Mouse (Mus musculus) midbrain, embryonic 12.5 days (tissue): ENCODE results near the gene Camkmt. TPM values are rescaled to one million over a fixed set of nuclear protein-coding genes. Genes with fewer than 3 reads are reported as not detected.

Source experiments
- ATAC-seq: fragments of 200-750 bp; cut with Nextera tagmentation; 2 replicates; pipeline ENCODE4 v1.8.0; 2017; ENCODE audit warnings: low read depth, moderate TSS enrichment, moderate library complexity; ENCODE audit not compliant: low FRiP score
- H3K27ac ChIP-seq: fragments of 300-500 bp; sonication (generic); replicated peaks from 2 replicates; pipeline ENCODE4 v1.5.1; 2016; ENCODE audit warnings: mild to moderate bottlenecking
- H3K27me3 ChIP-seq: fragments of 300-500 bp; sonication (generic); 2 replicates; pipeline ENCODE4 v1.6.1; 2016; ENCODE audit warnings: mild to moderate bottlenecking
- H3K36me3 ChIP-seq: fragments of 300-500 bp; sonication (generic); 2 replicates; pipeline ENCODE4 v1.6.1; 2016
- H3K4me1 ChIP-seq: fragments of 300-500 bp; sonication (generic); 2 replicates; pipeline ENCODE4 v1.6.1; 2016
- H3K4me2 ChIP-seq: fragments of 300-500 bp; sonication (generic); replicated peaks from 2 replicates; pipeline ENCODE4 v1.6.1; 2016; ENCODE audit warnings: mild to moderate bottlenecking, moderate library complexity
- H3K4me3 ChIP-seq: fragments of 300-500 bp; sonication (generic); 2 replicates; pipeline ENCODE4 v1.5.1; 2016; ENCODE audit warnings: mild to moderate bottlenecking
- H3K9ac ChIP-seq: fragments of 300-500 bp; sonication (generic); replicated peaks from 2 replicates; pipeline ENCODE4 v1.6.1; 2016; ENCODE audit warnings: mild to moderate bottlenecking, moderate library complexity
- H3K9me3 ChIP-seq: fragments of 300-500 bp; sonication (generic); 2 replicates; pipeline ENCODE4 v1.6.1; 2016; ENCODE audit warnings: mild to moderate bottlenecking
- WGBS: fragments of 180-500 bp; shearing (Covaris S2); methylation state at CpG from one replicate; pipeline ENCODE4 v1.1.7; 2016; 5-methylcytosine and 5-hydroxymethylcytosine counted together
- polyA plus RNA-seq: library from polyadenylated mRNA; unstranded; fragments of >200 nt; fragmentation: Nextera tagmentation; extraction: Ambion mirVana; gene quantifications from 2 replicates; pipeline ENCODE4 v1.2.1, GENCODE M21; 2016

Camkmt gene
- polyA plus RNA-seq, 1 experiment from 2014 or later, result 15.3 TPM

GRCm38 (mm10) chr17:85311348-85311747, 221.0 kb downstream of the Camkmt start:
- H3K4me1 ChIP-seq, result peaks cover 4% of the 10 kb centered on the region
- no peaks in the 10 kb centered on the region for H3K9me3 ChIP-seq
- 87% methylated on average over 13 of the region's 13 CpGs for WGBS
- H3K36me3 ChIP-seq, result no peaks in the 10 kb centered on the region
- H3K27me3 ChIP-seq, result 0 out of 2 replicates have a peak, but pooled peaks cover 3% of the 10 kb centered on the region
- ATAC-seq, result no peak
- no peak overlapping the region for H3K4me2 ChIP-seq
- H3K4me3 ChIP-seq, result no peak overlapping the region
- H3K27ac ChIP-seq, result no peak overlapping the region
- H3K9ac ChIP-seq, result no peak overlapping the region

- no peaks in the 10 kb centered on the region; the same call in 1 of the 2 replicates for H3K4me1 ChIP-seq
- H3K9ac ChIP-seq, result no peak overlapping the region
- no peak overlapping the region for H3K4me2 ChIP-seq
- no peak for ATAC-seq
- 0 out of 2 replicates have a peak, but pooled peaks cover 3% of the 10 kb centered on the region for H3K27me3 ChIP-seq
- no peaks in the 10 kb centered on the region for H3K9me3 ChIP-seq
- WGBS, result 65% methylated on average over 10 of the region's 10 CpGs
- no peak overlapping the region for H3K27ac ChIP-seq
- no peaks in the 10 kb centered on the region for H3K36me3 ChIP-seq
- H3K4me3 ChIP-seq, result no peak overlapping the region
These were observed 228.0 kb downstream of the Camkmt start for GRCm38 (mm10) chr17:85318401-85318800.

- no peak overlapping the region for H3K27ac ChIP-seq
- H3K4me3 ChIP-seq, result no peak overlapping the region
- H3K27me3 ChIP-seq, result no peaks in the 10 kb centered on the region
- no peaks in the 10 kb centered on the region; the same call in 1 of the 2 replicates for H3K4me1 ChIP-seq
- H3K4me2 ChIP-seq, result no peak overlapping the region
- H3K9me3 ChIP-seq, result no peaks in the 10 kb centered on the region
- no peak overlapping the region for H3K9ac ChIP-seq
- no peak for ATAC-seq
- no peaks in the 10 kb centered on the region for H3K36me3 ChIP-seq
- 58% methylated on average over 8 of the region's 8 CpGs for WGBS
These were observed 229.5 kb downstream of the Camkmt start for GRCm38 (mm10) chr17:85319779-85320300.

GRCm38 (mm10) chr17:85328901-85329300, 238.5 kb downstream of the Camkmt start:
- Histone ChIP-seq H3K9me3 (no peaks in the 10 kb centered on the region), H3K4me2 (no peak overlapping the region), H3K36me3 (no peaks in the 10 kb centered on the region), H3K27me3 (peaks cover 6% of the 10 kb centered on the region; the same call in 1 of the 2 replicates), H3K9ac (no peak overlapping the region), H3K27ac (no peak overlapping the region), H3K4me1 (no peaks in the 10 kb centered on the region), H3K4me3 (no peak overlapping the region)
- WGBS, result 88% methylated on average over 10 of the region's 10 CpGs
- no peak for ATAC-seq

DNA sequence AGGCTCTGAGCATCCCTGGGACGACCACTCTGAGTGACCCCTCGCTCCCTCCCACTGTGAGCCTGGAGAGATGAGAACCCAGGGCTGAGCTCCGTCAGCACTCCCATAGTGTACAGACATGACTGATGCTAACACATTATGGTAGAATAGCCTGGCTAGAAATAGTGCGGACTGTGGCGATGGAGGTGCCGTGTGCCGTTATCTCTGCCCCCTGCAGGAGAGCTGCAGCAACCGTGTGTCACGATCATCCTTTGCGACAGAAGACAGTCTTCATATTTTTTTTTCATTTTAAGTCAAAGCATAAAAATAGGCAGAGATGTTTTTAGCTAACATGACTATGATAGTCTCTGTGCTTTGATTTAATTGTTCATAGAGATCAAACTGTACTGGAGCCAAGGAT, 245.1 kb downstream of the Camkmt start:
- Histone ChIP-seq H3K9ac (no peak overlapping the region), H3K4me1 (no peaks in the 10 kb centered on the region), H3K4me3 (no peak overlapping the region), H3K27ac (no peak overlapping the region), H3K27me3 (peaks cover 9% of the 10 kb centered on the region), H3K9me3 (no peaks in the 10 kb centered on the region), H3K4me2 (no peak overlapping the region), H3K36me3 (no peaks in the 10 kb centered on the region)
- 78% methylated on average over 10 of the region's 10 CpGs for WGBS
- ATAC-seq, result no peak

DNA sequence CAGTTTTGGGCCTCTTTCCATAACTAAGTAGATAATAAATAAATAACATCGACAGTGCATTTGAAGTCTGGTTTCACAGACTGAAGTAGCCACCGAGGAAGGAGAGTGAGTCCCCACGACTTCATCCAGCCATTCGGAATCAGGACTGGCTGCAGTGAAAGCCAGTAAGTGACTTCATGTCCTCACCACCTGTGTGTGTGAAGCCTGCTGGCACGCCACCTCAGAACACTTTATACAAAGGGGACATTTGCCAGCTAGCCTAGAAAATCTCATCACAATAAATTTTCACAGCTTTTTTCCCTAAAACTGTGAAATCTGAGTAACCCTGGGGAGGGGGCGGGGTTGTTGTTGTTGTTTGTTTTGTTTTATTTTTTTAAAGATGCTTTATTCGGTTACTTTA, 247.3 kb downstream of the Camkmt start:
- no peak for ATAC-seq
- peaks cover 14% of the 10 kb centered on the region for H3K27me3 ChIP-seq
- no peaks in the 10 kb centered on the region for H3K36me3 ChIP-seq
- H3K4me2 ChIP-seq, result no peak overlapping the region
- WGBS, result 86% methylated on average over 7 of the region's 7 CpGs
- H3K4me3 ChIP-seq, result no peak overlapping the region
- no peak overlapping the region for H3K27ac ChIP-seq
- H3K9me3 ChIP-seq, result no peaks in the 10 kb centered on the region
- 0 out of 2 replicates have a peak, but pooled peaks cover 7% of the 10 kb centered on the region for H3K4me1 ChIP-seq
- H3K9ac ChIP-seq, result no peak overlapping the region

- ATAC-seq, result peak; percentile 62; the same call in 1 of the 2 replicates
- 56% methylated on average over 18 of the region's 18 CpGs for WGBS
- H3K27me3 ChIP-seq, result peaks cover 7% of the 10 kb centered on the region; the same call in 1 of the 2 replicates
- H3K9me3 ChIP-seq, result no peaks in the 10 kb centered on the region
- no peaks in the 10 kb centered on the region for H3K36me3 ChIP-seq
- H3K9ac ChIP-seq, result no peak overlapping the region
- no peak overlapping the region for H3K4me3 ChIP-seq
- 0 out of 2 replicates have a peak, but pooled peaks cover 7% of the 10 kb centered on the region for H3K4me1 ChIP-seq
- no peak overlapping the region for H3K4me2 ChIP-seq
- no peak overlapping the region for H3K27ac ChIP-seq
These were observed 250.9 kb downstream of the Camkmt start for GRCm38 (mm10) chr17:85341134-85341700.

- Histone ChIP-seq H3K9me3 (no peaks in the 10 kb centered on the region), H3K27ac (no peak overlapping the region), H3K4me3 (no peak overlapping the region), H3K4me1 (0 out of 2 replicates have a peak, but pooled peaks cover 7% of the 10 kb centered on the region), H3K36me3 (no peaks in the 10 kb centered on the region), H3K9ac (no peak overlapping the region), H3K27me3 (peaks cover 7% of the 10 kb centered on the region; the same call in 1 of the 2 replicates), H3K4me2 (no peak overlapping the region)
- 89% methylated on average over 5 of the region's 5 CpGs for WGBS
- ATAC-seq, result no peak
These were observed 252.1 kb downstream of the Camkmt start for GRCm38 (mm10) chr17:85342471-85342870.

- Histone ChIP-seq H3K4me2 (no peak overlapping the region), H3K36me3 (no peaks in the 10 kb centered on the region), H3K9ac (no peak overlapping the region), H3K27ac (no peak overlapping the region), H3K9me3 (no peaks in the 10 kb centered on the region), H3K4me1 (0 out of 2 replicates have a peak, but pooled peaks cover 7% of the 10 kb centered on the region), H3K27me3 (peaks cover 7% of the 10 kb centered on the region; the same call in 1 of the 2 replicates), H3K4me3 (no peak overlapping the region)
- ATAC-seq, result no peak
- WGBS, result 75% methylated on average over 13 of the region's 13 CpGs
These were observed 253.1 kb downstream of the Camkmt start for GRCm38 (mm10) chr17:85343435-85343834.

DNA sequence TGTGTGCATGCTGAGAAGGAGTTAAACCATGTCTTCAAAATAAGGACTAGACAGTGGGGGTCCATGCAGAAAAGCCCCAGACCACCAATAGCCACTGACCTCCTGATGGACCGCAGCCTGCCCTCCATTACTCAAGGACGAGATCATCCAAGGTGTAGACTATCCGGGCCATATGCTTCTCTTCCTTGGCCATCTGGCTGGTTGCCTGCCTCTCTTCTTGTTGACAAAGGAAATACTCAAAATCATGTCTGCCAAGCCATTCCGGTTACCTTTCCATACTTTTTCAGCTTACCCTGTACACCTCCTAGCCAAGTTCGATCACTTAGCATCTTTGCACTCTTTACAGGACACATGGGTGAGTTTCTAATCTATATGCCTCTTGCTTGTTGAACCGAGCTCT, 256.3 kb downstream of the Camkmt start:
- Histone ChIP-seq H3K27me3 (peaks cover 7% of the 10 kb centered on the region; the same call in 1 of the 2 replicates), H3K36me3 (no peaks in the 10 kb centered on the region), H3K9ac (no peak overlapping the region), H3K4me1 (no peaks in the 10 kb centered on the region; the same call in 1 of the 2 replicates), H3K4me2 (no peak overlapping the region), H3K27ac (no peak overlapping the region), H3K9me3 (no peaks in the 10 kb centered on the region), H3K4me3 (no peak overlapping the region)
- WGBS, result 88% methylated on average over 6 of the region's 6 CpGs
- ATAC-seq, result no peak

DNA sequence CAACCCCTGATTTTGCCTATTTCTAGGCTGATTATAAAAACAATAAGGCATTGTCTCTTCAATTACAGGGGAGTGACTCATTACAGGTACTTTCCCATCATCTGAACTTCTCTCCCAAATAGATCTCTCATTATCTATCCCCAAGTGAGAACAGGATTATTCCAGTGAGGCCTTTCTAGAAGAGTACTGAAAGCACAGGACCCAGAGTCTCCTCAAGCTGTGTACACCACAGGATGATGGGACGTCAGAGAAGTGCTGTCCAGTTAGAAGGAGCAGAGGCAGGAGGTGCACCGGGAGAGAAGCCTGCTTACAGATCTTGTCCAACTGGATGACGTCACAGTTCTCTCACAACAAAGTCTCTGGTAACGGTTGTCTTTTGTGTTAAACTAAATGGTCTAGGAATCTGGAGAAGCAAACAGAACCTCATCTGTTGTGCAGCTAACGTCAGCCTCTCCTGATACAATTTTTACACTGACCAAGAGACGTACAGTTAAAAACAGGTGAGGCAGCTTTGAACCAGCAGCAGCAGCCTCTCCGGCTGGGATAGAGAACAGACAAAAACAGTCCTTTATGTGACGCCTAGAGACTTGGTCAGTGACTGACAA, 259.1 kb downstream of the Camkmt start:
- no peaks in the 10 kb centered on the region for H3K36me3 ChIP-seq
- no peak overlapping the region for H3K9ac ChIP-seq
- H3K4me3 ChIP-seq, result no peak overlapping the region
- H3K27ac ChIP-seq, result no peak overlapping the region
- 58% methylated on average over 8 of the region's 8 CpGs for WGBS
- no peak overlapping the region for H3K4me2 ChIP-seq
- no peaks in the 10 kb centered on the region for H3K27me3 ChIP-seq
- H3K4me1 ChIP-seq, result no peaks in the 10 kb centered on the region; the same call in 1 of the 2 replicates
- ATAC-seq, result no peak
- no peaks in the 10 kb centered on the region for H3K9me3 ChIP-seq

DNA sequence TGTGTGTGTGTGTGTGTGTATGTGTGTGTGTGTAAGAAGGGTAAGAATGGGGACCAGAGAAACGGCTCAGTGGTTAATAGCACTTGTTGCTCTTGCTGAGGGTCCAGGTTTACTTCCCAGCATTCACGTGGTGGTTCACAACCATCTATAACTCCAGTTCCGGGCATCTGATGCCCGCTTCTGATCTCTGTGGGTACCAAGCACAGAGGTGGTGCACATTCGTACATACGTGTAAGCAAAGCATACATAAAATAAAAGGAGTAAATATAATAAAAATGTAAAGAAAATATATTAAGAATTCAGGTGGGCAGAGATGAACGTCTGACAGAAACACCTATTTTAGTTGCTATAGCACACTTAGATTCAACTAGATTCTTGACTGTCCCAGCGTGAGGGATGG, 260.9 kb downstream of the Camkmt start:
- H3K9ac ChIP-seq, result no peak overlapping the region
- no peak for ATAC-seq
- no peaks in the 10 kb centered on the region for H3K27me3 ChIP-seq
- H3K9me3 ChIP-seq, result no peaks in the 10 kb centered on the region
- no peaks in the 10 kb centered on the region; the same call in 1 of the 2 replicates for H3K4me1 ChIP-seq
- H3K36me3 ChIP-seq, result no peaks in the 10 kb centered on the region
- no peak overlapping the region for H3K4me3 ChIP-seq
- no peak overlapping the region for H3K4me2 ChIP-seq
- 96% methylated on average over 8 of the region's 8 CpGs for WGBS
- H3K27ac ChIP-seq, result no peak overlapping the region
